Mouse (Mus musculus) left cerebral cortex, adult 9 months (tissue): ENCODE data around the gene Kif1c.
"Not testable (repeated sequence)": the region's sequence is repeated elsewhere in the genome, so short reads cannot be mapped to it uniquely, and the experiment has no call there.

Experiments
- DNase-seq, 2 experiments: peaks; one replicate each; pipeline ENCODE4 v3.0.0; 2022; ENCODE audit warnings: low spot score in 2 of 2

Gene Kif1c

DNA sequence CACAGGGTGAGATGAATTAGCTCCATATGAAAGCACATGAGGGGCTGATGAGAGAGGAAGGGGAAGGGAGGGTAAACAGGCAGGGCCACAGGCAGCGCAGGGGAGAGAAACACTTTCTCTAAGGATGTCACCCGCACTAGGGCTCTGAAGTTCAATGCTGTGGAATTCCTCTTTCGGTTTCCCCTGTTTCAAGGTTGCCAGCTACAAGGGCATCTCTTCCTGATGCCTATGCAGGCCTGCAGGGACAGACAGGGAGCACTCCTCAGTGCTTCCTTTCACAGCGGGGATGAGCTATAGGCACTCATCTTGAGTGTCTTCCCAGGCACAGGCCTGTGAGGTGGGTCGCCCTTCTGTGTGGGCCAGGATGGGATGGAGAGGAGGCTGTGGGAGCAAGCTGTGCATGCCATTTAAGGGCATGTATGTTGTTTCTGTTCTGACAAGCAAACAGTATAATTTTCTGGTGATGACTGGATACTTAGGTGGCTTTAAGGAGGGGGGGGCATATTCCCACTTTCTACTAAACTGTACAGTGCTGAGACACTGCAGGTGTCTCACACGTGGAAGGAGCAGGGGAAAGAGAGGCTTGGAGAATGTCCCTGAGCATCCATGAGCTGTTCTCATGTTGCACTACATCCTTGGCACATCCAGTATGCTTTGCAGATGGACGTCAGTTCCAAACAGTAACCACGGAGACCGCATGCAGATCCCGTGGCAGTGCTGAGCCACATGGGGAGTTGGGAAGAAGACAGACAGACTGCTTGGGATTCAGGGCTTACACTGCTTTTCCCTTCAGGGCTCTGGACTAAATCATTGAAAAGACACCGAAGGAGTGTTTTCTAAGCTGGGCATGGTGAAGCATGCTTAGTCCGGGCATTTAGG, 42.5 kb downstream of the Kif1c start:
- no peak for DNase-seq

DNA sequence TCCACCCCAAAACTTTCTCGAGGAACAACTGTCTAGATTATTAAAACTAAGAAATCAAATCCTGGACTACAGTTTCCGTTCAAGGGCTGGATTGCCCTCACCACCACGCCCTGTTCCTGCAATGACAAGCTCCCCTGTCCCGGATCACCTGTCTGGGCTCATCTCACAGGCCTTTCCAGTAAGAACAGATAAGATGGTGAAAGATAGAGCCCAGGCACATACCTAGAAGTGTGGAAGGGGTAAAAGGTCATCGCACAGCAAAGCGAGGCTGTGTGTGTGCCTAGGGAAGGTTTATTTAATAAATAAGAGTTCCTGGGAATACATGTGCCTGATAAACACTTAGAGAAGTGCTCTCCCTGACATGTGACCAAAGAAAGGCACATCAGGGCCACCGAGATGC, 45.3 kb downstream of the Kif1c start:
- no peak for DNase-seq

DNA sequence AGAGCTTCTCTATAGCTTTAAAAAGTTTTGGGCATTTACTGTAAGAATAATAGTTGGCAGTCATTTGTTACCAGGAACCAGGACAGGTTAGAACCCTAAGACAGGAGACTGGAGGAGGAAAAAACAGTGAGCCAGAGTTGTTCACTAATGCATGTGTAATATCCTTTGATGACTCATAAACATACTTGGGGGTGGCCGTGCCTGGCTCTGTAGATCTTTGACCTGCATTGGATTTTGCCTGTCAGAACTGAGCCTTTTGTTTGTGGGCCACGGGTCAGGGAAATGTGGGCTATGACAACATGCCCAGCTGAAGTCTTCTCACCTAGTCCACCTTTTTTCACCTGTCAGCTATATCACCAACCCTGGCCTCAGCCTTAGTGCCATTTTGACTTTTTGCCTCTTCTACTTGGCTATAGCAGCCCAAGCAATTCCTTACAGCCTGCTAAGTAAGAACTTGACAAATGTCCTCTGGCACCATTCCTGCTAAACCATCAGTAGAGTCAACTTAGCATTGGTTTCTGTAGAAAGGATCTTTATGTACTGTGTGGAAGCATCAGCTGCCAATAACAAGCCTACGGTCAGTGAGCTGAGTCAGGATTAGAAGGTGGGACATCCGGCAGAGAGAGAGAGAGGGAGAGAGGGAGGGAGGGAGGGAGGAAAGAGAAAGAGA, 47.7 kb downstream of the Kif1c start:
- DNase-seq = no peak

DNA sequence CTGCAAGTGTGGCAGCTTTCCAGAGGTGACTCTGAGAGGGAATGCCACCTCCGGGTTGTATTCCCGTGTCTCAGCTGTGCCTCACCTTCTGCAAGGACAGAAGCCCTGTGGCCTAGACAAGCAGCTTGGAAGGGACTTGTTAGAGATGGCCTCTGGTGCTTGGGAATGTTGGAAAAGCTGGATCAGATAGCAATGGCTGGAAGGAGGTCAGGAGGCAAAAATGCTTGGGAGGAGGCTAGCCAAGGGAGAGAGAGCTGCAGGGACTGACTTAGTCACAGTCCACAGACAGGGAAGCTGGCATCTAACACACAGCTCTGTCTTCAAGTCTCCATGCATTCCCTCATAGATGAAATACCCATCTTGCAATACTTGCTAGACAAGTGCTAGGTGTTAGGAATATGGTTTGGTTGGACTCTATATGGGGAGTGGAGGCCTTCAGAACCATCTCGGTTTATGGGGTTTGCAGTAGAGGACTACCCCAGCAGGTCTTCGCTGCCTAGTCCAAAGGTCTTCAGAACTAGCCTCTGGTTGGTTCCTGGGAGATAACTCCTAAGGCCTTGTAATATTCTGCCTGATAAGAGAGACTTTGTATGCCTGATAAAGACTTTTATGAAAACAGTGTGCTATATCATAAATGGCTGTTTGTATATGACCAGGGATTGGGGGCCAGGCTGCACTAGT, 52.1 kb downstream of the Kif1c start:
- no peak for DNase-seq

DNA sequence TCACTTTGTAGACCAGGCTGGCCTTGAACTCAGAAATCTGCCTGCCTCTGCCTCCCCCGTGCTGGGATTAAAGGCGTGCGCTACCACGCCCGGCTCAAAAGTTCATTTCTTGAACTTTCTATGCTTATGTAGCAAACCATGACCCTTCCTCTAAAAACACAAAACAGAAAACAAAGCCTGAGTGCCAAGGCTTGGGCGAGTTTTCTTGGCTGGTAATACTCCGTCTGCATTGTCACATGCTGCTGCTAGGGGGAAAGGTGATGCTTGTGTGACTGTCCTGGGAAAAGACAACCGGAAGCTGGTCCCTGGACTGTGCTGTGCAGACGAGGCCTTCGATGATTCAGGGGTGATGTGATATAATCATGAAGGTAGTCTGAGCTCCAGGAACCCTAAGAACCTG, 52.8 kb downstream of the Kif1c start:
- DNase-seq = no peak

DNA sequence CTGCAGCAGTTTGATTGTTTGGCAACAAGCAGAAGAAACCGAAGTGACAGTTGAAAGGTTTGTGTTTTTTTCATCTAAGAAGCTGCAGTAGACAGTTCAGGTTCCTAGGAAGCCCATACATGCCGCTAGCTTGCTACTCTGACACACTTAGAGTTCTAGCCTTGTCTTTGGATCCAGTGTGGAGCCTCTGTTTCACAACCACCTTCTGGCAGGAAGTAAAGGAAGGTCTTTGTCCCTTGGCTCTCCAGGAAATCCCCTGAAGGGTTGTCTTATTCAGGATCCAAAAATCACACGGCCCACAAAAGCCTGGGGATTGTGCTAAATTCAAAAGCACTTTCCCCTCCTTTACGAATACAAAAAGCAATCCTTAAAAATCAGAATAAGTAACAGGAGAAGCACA, 54.1 kb downstream of the Kif1c start:
- no peak for DNase-seq

DNA sequence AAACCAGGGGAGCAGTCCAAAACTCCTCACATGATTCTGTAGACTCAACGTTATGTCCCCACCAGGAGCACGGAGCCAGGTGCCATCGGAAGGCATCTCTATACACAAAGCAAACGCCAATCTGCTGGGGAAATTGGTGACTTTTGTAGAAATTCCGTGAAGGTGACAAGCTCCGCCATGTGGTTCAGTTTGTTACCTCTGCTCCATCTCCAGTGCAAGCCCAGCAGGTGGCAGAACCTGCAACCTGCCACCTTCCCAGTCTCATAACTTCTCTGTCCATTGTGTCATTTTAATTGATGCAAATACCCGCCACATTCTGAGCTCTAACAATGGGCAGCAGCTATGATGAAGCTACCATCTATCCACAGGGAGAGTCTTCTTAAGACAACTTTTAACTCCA, 54.6 kb downstream of the Kif1c start:
- DNase-seq = peak in 1 of 2 experiments; percentile 29

DNA sequence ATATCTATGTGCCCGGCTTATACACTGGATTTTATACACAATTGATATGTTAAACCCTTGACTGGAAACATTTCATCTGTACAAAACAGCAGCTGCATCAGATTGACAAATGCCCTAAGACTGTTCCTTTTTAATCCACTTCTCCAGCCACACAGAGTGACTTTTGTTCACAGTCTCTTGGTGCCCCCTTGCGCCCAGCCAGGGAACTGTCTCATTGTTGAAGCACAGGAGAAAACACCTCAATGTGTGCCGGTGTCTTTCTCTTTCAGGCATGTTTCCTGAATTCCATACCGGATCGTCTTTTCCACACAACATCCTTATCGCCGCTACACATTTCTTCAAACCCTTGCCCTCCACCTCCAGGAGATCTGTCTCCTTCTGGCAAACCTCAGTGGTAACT, 55.3 kb downstream of the Kif1c start:
- peak in 1 of 2 experiments; percentile 81 for DNase-seq

DNA sequence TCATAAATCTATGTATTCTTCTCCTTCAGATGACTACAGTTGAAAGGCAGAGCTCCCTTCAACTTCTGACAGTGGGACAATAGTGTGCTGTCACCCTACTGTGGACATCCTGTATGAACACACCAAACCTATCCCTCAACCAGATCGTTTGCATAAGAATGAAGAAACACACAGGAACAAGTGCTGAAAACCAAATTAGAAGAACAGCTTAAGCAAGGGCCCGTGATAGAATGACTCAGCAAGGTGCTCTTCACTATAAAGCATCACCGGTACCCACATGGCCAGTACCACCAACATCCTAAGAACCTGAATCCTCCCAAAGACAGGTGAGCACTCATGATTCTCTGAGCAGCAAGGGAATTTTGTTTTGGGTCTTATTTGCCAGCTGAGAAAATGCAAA, 60.1 kb downstream of the Kif1c start:
- DNase-seq = not testable (repeated sequence)

DNA sequence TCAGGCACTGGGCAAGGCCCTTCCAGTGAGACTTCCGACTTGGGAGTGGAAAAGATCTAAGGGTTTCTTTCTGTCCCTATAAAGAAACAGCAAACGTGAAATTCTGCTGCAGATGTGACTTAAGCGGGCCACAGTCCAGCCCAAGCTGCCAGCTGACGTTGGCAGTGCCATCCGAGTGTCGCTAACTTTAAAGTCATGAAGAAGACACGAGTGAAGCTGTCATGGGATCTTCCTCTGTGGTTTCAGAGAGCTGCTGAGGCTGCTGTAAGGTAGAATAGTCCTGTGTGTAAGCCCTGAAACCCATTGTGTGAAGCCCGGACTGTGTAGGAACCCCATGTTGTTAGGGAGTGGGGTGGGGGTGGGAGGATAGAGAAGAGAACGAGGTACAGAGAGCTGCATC, 62.3 kb downstream of the Kif1c start:
- DNase-seq = no peak

DNA sequence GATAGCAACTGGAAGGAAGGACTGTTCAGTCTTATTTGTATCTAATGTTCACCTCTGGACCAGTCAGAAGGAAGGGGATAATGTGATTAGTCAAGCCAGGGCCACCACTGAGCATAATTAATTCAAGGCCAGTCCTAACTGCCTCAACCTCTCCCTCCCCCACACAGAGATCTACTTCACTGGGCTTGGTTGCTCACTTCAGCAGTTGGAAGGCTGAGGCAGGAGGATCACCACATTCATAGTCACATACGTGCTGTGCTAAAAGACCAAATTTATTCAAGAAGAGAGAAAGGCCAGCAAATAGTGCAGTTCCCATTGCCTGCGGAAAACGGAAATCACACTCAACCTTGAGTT, 63.2 kb downstream of the Kif1c start:
- no peak for DNase-seq

DNA sequence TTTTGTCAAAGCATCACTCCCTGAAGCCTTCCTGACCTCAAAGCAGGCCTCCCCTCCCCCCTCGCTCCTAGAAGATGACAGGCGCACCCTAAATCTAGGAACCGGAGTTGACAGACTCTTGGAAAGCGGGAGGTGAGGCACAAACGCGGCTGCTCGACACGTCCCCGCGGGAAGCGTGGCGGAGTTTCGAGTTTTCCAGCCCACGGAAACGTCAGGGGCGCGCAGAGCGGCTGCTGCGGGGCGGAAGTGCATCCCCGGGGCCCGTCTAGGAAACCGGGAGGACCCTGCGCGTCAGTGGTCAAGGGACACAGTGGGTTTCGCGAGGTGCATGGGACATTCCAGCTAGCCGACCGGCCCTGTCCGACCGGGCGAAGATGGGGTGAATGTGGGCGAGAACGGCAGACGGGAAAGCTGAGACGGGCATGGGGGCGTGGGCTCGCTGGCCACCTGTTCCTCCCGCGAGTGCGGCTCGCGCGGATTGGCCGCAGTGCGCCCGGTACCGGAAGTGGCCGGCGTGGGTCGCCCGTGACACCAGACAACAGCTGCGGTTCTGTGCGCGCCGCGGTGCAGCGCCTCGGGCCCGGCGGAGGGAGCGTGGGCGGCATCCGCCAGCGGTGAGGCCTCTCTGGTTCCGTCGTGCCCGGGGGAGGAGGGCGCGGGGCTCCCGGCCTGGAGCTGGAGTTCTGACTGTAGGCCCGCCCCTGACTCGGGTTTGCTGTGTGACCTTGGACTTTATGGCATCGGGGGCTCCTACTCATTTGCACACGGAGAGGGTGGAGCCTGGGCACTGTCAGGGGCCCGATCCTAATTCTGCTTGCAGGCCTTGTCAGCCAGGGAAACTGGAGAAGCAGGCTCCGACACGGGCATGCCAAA, 63.8 kb downstream of the Kif1c start, which contains the start of gene Zfp3:
TSS of gene Zfp3 (plus strand) at position 274 of the 873 bp plus-strand sequence.
- peak; percentile 71 to 84 for DNase-seq

DNA sequence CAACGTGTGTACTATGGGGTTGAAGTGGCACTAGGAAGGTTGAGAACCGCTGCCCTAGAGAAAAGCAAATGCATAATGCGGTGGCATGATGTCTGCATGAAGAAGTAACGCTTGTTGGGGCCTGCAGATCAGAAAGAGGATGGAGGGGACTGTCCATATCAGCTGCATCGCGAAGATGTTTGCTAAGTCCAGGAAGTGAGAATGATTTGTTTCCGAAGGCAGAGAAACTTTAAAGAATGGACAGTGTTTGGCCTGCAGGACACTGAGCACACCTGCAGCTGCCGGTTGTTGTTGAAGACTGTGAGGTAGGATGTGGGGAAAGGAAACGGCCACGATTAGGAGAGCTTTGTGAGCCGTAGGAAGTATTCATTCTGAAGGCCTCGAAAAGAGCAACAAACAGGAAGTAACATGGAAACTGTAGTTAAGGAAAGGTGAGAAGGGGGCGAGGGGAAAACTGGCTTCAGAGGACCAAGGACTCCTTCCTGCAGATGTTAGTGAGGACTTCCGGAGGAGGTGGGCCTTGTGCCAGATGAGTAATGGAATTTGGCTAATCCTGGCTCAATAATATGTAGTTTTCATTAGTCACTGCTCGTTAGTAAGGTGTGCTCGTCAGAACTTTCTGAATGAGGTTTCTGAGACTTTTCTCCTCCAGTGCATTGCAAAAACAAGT, 65.6 kb downstream of the Kif1c start:
- no peak for DNase-seq

DNA sequence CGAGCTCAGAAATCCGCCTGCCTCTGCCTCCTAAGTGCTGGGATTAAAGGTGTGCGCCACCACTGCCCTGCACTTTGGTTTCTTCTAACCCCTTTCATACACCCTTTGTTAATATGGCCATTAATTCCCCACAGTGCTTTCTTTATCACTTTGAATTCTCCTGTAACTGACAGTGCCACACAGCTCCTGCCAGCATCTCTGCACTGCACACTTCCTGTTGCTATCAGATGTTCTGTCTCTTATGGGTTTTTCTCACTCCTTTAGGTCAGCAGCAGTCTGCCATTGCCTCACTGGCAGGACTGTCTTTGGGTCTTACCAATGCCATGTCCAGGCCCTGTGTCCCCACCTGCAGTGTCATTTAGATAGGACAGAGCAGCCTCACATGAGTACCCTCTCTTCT, 70.5 kb downstream of the Kif1c start:
- DNase-seq = no peak

DNA sequence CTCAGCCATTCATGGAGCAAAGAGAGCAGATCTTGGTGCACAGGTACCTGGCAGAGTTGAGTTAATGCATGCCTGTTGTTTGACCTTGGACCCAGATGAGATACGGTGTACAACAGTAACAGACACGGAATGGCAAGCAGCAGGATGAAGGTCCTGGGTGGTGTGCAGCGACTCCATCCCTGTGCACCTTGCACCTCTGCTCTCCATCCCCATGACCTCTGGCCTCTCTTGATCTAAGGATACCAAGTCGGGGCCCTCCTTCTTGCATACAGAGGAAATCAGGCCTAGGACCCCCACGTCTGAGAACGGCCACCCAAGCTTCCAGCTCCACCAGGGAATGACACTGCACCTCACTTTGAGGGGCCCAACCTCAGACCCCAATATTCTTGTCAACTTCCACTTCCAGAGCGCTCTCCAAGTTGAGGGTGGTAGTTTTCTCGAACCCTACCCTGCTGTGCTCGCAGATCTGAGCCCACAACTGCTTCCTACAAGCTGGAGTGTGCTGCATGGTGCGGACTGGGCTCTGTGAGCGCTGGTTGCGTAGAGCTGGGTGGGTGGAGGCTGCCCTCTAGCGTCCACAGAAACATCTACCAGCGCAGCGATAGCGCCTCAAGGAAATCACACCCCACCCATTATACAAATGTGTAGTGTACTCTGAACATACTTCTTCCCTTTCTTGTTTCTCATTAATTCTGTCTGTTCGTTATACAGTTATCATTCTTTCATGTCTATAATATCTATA, 76.7 kb downstream of the Kif1c start:
- peak in 1 of 2 experiments; percentile 64 for DNase-seq

DNA sequence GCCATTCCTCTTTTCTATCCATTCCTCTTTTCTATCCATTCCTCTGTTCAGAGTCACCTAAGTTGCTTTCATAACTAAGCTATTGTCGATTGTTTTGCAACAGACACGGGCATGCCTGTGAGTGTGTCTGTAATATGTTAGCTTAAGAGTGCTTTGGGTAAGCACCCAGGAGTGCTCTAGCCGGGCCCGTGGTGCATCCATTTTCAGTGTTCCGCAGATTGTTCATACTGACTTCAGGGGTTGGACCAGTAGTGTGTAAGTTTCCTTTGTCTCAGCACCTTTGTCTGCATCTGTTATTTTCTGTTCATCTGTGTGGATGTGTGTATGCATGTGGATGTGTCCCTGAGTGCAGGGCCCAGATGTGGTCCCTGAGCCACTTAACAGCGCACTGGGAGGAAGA, 77.3 kb downstream of the Kif1c start:
- no peak for DNase-seq

DNA sequence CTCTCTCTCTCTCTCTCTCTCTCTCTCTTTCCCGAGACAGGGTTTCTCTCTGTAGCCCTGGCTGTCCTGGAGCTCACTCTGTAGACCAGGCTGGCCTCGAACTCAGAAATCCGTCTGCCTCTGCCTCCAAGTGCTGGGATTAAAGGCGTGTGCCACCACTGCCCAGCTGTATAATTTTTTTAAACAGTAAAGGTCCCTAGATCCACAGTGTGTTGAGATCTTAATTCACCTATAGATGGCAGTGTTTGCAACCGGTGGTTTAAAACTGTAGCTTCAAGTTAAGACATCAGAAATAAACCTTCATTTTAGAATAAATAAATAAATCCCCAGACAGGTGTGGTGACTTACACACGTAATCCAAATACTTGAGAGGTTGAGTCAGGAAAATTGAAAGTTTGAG, 77.7 kb downstream of the Kif1c start:
- DNase-seq = not testable (repeated sequence)
